Mouse (Mus musculus): ENCODE data around the gene Cfap70.

GRCm38 (mm10) chr14:20379087-20379640, 72.9 kb downstream of the Cfap70 start:
- TF ChIP-seq CTCF (IDR thresholded peaks at IDR 0.05) (no peak), EP300 (IDR thresholded peaks at IDR 0.05) (peak; percentile 47; the same call in 1 of the 2 replicates)

Measured in lung, postnatal 0 days (tissue).